ENCODE assay signal across 21 mouse cellular contexts in the genomic region with DNA sequence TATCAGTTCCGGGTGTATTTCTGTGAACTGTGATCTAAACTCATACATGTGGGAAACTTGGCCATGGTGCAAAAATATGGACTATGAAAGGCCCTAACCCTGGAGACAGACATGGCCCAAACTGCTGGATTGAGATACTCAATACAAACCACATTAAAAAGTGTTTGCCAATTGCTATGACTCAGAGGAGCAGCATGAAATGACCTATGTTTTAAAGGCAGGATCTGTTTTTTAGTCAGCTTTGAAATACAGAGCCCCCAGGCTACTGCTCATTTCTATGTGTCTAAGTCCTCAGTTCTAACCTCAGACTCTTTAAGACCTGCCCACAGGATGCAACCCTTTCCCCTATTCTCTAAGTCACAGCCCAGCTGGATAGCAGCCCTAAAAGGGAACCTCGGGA. TPM values are rescaled to one million over a fixed set of nuclear protein-coding genes. Genes with fewer than 3 reads are reported as not detected.
DNase-seq lines count a peak whose midpoint lies in the region; ATAC-seq and TF ChIP-seq lines count a peak whose summit lies in the region.
"Had no signal": no experiment of that assay in that cellular context is flagged by ENCODE, and none has a peak within 500 bp of the region (broad histone marks: within the 10 kb centered on the region; RNA-seq: fewer than 3 reads in every experiment).

No protein-coding gene starts in this region.

- CTCF ChIA-PET in Patski (lab: Charles Lee): interaction anchor here (1.0 to 1.8 kb wide), 4 partner anchors 8 to 118 kb away, joined by 3 to 4 read pairs (median 3); no protein-coding TSS in a partner anchor

- no peak for TF ChIP-seq CTCF in Patski (IDR thresholded peaks at IDR 0.05)

- peak; percentile 38 for ATAC-seq in Patski
- ATAC-seq: forebrain, embryonic 14.5 days; inflammation-experienced regulatory T-cells, adult 6 months; midbrain, embryonic 16.5 days had no signal

- no peaks in the 10 kb centered on the region for H3K27me3 ChIP-seq in Patski
- H3K27me3 ChIP-seq: neural tube, embryonic 12.5 days had no signal

- intact Hi-C loops in heart, postnatal 36 days (cut with DNase I): no loop called here

- in situ Hi-C loops in Patski (cut with MboI; ENCODE audit: low pct_unique_long_range_greater_than_20kb): no loop called here

- POLR2A ChIA-PET in Patski (lab: Charles Lee): no interaction called here

- DNase-seq in heart, adult 11 months: peak; percentile 81
- no peak for DNase-seq in heart, postnatal 36 days
- DNase-seq in lung, postnatal 25 days (ENCODE audit: low spot score): peak; percentile 2
- no peak for DNase-seq in lung, postnatal 14 days
- DNase-seq in Patski (ENCODE audit: low read depth, low spot score): no peak
- DNase-seq in adrenal gland, adult 2 months: no peak
- DNase-seq in cerebellum, postnatal 25 days: no peak
- DNase-seq: adrenal gland, postnatal 25 days; cerebellum, adult 11-12 months; cerebellum, adult 9-11 months; gastrocnemius, postnatal 36 days; kidney, adult 11 months; kidney, postnatal 14 days; layer of hippocampus, adult 9-11 months; right cerebral cortex, adult 18-20 months; thymus, adult 2 months; thymus, postnatal 4 days had no signal

RNA-seq across cellular contexts. Expression of gene Gpm6b, which starts 2.6 kb away (rescaled TPM):
- total RNA-seq in heart, postnatal 36 days (2021): 10 to 100 TPM; 10.8 to 14.2 TPM
- polyA plus RNA-seq in Patski (2021): 5.2 TPM
- total RNA-seq in adrenal gland, adult 2 months (2021): 1 to 10 TPM; 4.4 to 7.3 TPM
- polyA plus RNA-seq in adrenal gland, adult 2 months (2012; rRNA removed): 1.2 and 1.9 TPM in 2 replicates

Comparison
In these comparisons a context has a peak if more than half of its experiments do, and no peak if none do; other contexts are left out.
1. DNase-seq: peak in heart, adult 11 months (single experiment) and lung, postnatal 25 days (single experiment); none in heart, postnatal 36 days (0 of 2), lung, postnatal 14 days (single experiment), Patski (single experiment), adrenal gland, adult 2 months (single experiment) and cerebellum, postnatal 25 days (0 of 2).